Mouse (Mus musculus) liver, embryonic 12.5 days (tissue): ENCODE measurements around the gene Cutc. TPM values are rescaled to one million over a fixed set of nuclear protein-coding genes. Genes with fewer than 3 reads are reported as not detected.

ENCODE experiments used
- ATAC-seq: fragments of 200-750 bp; cut with Nextera tagmentation; 2 replicates; pipeline ENCODE4 v1.8.0; 2017; ENCODE audit warnings: moderate number of reproducible peaks, mild to moderate bottlenecking, moderate library complexity
- H3K27ac ChIP-seq: fragments of 300-500 bp; sonication (generic); 2 replicates; pipeline ENCODE4 v1.5.1; 2016; ENCODE audit warnings: mild to moderate bottlenecking
- H3K27me3 ChIP-seq: fragments of 300-500 bp; sonication (generic); replicated peaks from 2 replicates; pipeline ENCODE4 v1.6.1; 2016; ENCODE audit warnings: mild to moderate bottlenecking, moderate library complexity
- H3K36me3 ChIP-seq: fragments of 300-500 bp; sonication (generic); 2 replicates; pipeline ENCODE4 v1.6.1; 2016; ENCODE audit warnings: mild to moderate bottlenecking, moderate library complexity
- H3K4me1 ChIP-seq: fragments of 300-500 bp; sonication (generic); 2 replicates; pipeline ENCODE4 v1.6.1; 2016
- H3K4me2 ChIP-seq: fragments of 300-500 bp; sonication (generic); 2 replicates; pipeline ENCODE4 v1.6.1; 2016; ENCODE audit warnings: mild to moderate bottlenecking, moderate library complexity
- H3K4me3 ChIP-seq: fragments of 300-500 bp; sonication (generic); 2 replicates; pipeline ENCODE4 v1.5.1; 2016; ENCODE audit warnings: mild to moderate bottlenecking, moderate library complexity
- H3K9ac ChIP-seq: fragments of 300-500 bp; sonication (generic); 2 replicates; pipeline ENCODE4 v1.6.1; 2016; ENCODE audit warnings: mild to moderate bottlenecking, moderate library complexity
- H3K9me3 ChIP-seq: fragments of 300-500 bp; sonication (generic); replicated peaks from 2 replicates; pipeline ENCODE4 v1.6.1; 2016; ENCODE audit warnings: mild to moderate bottlenecking, moderate library complexity
- WGBS: fragments of 180-500 bp; shearing (Covaris S2); methylation state at CpG from one replicate; pipeline ENCODE4 v1.1.7; 2016; ENCODE audit not compliant: insufficient replicate concordance; 5-methylcytosine and 5-hydroxymethylcytosine counted together
- polyA plus RNA-seq: library from polyadenylated mRNA; unstranded; fragments of >200 nt; fragmentation: Nextera tagmentation; extraction: Ambion mirVana; gene quantifications from 2 replicates; pipeline ENCODE4 v1.2.1, GENCODE M21; 2016

Gene Cutc
- polyA plus RNA-seq, 1 experiment from 2014 or later, result 16.5 TPM

DNA sequence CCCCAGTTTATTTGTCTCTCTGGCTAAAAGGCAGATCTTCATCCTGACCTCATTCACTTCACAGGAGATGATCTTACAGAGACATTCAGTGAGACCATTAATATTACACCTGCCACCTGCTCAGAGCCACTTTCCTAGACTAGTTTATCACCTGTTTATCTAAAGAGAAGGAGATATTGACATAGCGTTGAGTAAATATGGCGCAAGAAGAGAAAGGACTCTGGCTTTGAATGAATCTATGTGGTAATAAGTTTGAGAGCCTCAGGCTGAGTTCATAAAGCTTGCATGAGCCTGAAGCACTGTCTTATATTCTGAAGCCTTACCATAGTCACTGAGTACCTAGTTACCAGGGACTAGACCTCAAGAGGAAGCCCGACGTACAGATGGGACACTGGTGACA, 58.6 kb downstream of the Cutc start:
- no peak for ATAC-seq
- WGBS, result 70% methylated on average over 4 of the region's 4 CpGs

DNA sequence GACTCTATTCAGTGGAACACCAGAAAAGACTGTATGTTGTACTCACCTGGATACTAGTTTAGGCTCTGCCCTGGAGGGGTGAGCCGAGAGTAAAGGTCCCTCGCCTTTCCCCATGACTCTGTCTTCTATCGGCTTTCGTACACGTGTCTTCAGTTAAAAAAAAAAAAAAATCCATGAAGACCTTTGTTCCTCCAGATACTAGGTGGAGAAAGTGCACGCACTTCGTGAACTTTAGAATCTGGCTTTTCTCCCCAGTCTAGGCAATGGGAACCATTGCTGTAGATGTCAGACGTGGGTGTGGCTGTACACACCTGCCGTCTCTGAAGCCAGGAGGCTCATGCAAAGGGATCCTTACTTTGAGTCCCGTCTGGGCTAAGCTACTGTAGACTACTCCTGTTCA, 60.5 kb downstream of the Cutc start:
- no peak overlapping the region for H3K9ac ChIP-seq
- no peaks in the 10 kb centered on the region for H3K4me1 ChIP-seq
- no peaks in the 10 kb centered on the region for H3K27me3 ChIP-seq
- no peak overlapping the region for H3K4me2 ChIP-seq
- no peak overlapping the region for H3K4me3 ChIP-seq
- H3K27ac ChIP-seq, result no peak overlapping the region
- H3K36me3 ChIP-seq, result no peaks in the 10 kb centered on the region; the same call in 1 of the 2 replicates
- ATAC-seq, result no peak
- no peaks in the 10 kb centered on the region for H3K9me3 ChIP-seq
- WGBS, result 68% methylated on average over 10 of the region's 10 CpGs

More for the DNA sequence above, 58.6 kb downstream of the Cutc start:
- Histone ChIP-seq H3K27ac (no peak overlapping the region), H3K9ac (no peak overlapping the region), H3K4me1 (no peaks in the 10 kb centered on the region), H3K27me3 (no peaks in the 10 kb centered on the region), H3K4me2 (no peak overlapping the region), H3K9me3 (no peaks in the 10 kb centered on the region), H3K36me3 (no peaks in the 10 kb centered on the region), H3K4me3 (no peak overlapping the region)

DNA sequence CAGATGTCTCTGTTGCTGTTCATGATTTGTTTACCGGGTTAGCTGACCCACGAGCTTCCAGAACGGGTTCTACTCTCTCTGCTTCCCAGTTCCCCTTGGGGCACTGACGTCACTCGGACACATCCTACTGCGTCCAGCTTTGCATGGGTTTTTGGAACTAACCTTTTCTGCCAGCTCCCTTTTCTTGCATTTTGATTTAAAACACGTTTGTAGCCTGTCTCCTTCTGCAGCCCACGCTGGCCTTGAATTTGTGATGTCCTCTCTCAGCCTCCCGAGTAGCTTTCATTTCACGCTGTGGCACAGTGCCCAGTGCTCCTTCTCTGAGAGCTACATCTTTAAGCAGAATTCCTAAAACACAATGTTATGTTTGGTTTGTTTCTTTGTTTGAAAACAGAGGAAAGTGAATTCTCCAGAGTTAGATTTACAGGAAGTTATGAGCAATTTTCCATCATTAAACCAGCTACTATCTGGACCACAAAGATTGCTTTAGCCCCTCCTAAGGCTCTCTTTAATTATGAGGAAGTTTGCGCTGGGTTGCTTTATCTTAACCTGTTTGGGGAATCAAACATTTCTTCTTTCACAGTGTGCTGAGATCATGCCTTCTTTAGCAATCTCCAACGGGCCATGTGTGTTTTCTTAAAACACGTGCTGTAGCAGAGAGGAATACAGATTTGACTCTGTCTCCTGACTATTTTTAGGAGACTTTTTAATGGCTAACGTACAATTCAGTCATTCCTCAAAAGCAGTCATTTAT, 63.0 kb downstream of the Cutc start:
- H3K36me3 ChIP-seq, result no peaks in the 10 kb centered on the region; the same call in 1 of the 2 replicates
- no peaks in the 10 kb centered on the region for H3K9me3 ChIP-seq
- no peak overlapping the region for H3K4me2 ChIP-seq
- H3K27me3 ChIP-seq, result no peaks in the 10 kb centered on the region
- no peak for ATAC-seq
- 51% methylated on average over 14 of the region's 14 CpGs for WGBS
- H3K4me3 ChIP-seq, result no peak overlapping the region
- no peaks in the 10 kb centered on the region for H3K4me1 ChIP-seq
- H3K9ac ChIP-seq, result no peak overlapping the region
- no peak overlapping the region for H3K27ac ChIP-seq

Other genes with a start within 250 kb of the Cutc start
- gene Got1, start 228.4 kb upstream of the Cutc start, polyA plus RNA-seq, result 24.0 and 27.6 TPM in 2 replicates
- 0.33 and 1.2 TPM in 2 replicates for gene Nkx2-3, start 140.7 kb upstream of the Cutc start, polyA plus RNA-seq
- 11.6 and 13.4 TPM in 2 replicates for gene Slc25a28, start 78.1 kb upstream of the Cutc start, polyA plus RNA-seq
- 4.1 and 4.9 TPM in 2 replicates for gene Entpd7, start 63.3 kb upstream of the Cutc start, polyA plus RNA-seq
- gene Cox15, start within 50 bp of the Cutc start, polyA plus RNA-seq, result 9.7 and 10.4 TPM in 2 replicates
- 8.2 and 8.8 TPM in 2 replicates for gene Abcc2, start 29.2 kb downstream of the Cutc start, polyA plus RNA-seq
- 3.9 and 4.2 TPM in 2 replicates for gene Dnmbp, start 187.2 kb downstream of the Cutc start, polyA plus RNA-seq
- 42.8 and 45.8 TPM in 2 replicates for gene Cpn1, start 233.6 kb downstream of the Cutc start, polyA plus RNA-seq